9 mouse cellular contexts compared by ENCODE assay signal in the genomic region with DNA sequence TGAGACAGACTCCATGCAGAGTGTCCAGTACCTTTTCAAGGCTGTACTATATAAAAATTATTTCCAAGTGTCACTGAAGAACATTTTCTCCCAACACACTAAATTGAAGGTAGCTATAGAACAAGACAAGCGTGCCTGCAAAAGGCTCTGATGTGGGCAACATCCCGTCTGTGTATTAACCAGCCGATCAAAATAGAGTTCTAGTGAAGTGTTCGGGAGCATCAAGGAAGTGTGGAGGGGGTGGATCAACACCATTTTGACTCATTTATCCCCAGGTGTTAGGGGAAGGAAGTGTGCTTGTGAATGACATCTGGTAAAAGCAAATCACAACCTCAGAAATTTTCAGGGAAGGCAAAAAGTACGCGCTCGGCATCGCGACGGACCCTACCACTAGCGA. TPM values are rescaled to one million over a fixed set of nuclear protein-coding genes. Genes with fewer than 3 reads are reported as not detected.
DNase-seq lines count a peak whose midpoint lies in the region; ATAC-seq and TF ChIP-seq lines count a peak whose summit lies in the region.
"Had no signal": no experiment of that assay in that cellular context is flagged by ENCODE, and none has a peak within 500 bp of the region (broad histone marks: within the 10 kb centered on the region; RNA-seq: fewer than 3 reads in every experiment).

No protein-coding gene starts in this region.

- no peak for TF ChIP-seq CTCF in layer of hippocampus, adult 2 months (conservative IDR thresholded peaks at IDR 0.05)

- H3K36me3 ChIP-seq in embryonic facial prominence, embryonic 13.5 days: no peaks in the 10 kb centered on the region
- H3K36me3 ChIP-seq in hindbrain, embryonic 13.5 days: no peaks in the 10 kb centered on the region
- no peaks in the 10 kb centered on the region for H3K36me3 ChIP-seq in midbrain, embryonic 16.5 days (ENCODE audit: control insufficient read depth, insufficient read depth, low read length)
- H3K36me3 ChIP-seq: liver, embryonic 15.5 days had no signal

- H3K4me3 ChIP-seq in layer of hippocampus, adult 2 months: peak overlapping the region; percentile 86
- H3K4me3 ChIP-seq in embryonic facial prominence, embryonic 13.5 days: peak overlapping the region; percentile 58
- peak overlapping the region; percentile 69 for H3K4me3 ChIP-seq in hindbrain, embryonic 13.5 days
- peak overlapping the region; percentile 64 for H3K4me3 ChIP-seq in midbrain, embryonic 16.5 days (ENCODE audit: low read depth, low read length)
- H3K4me3 ChIP-seq: liver, embryonic 15.5 days had no signal

- 0 out of 2 replicates have a peak, but pooled peaks cover 3% of the 10 kb centered on the region for H3K4me1 ChIP-seq in embryonic facial prominence, embryonic 13.5 days
- peaks cover 8% of the 10 kb centered on the region for H3K4me1 ChIP-seq in hindbrain, embryonic 13.5 days (replicated peaks)
- H3K4me1 ChIP-seq in midbrain, embryonic 16.5 days (ENCODE audit: control insufficient read depth, insufficient read depth, low read length): no peaks in the 10 kb centered on the region; the same call in 1 of the 2 replicates
- H3K4me1 ChIP-seq: liver, embryonic 15.5 days had no signal

- peak overlapping the region; percentile 97 for H3K27ac ChIP-seq in layer of hippocampus, adult 2 months
- no peak overlapping the region for H3K27ac ChIP-seq in embryonic facial prominence, embryonic 13.5 days
- H3K27ac ChIP-seq in hindbrain, embryonic 13.5 days: no peak overlapping the region
- no peak overlapping the region for H3K27ac ChIP-seq in midbrain, embryonic 16.5 days (ENCODE audit: low read length)
- H3K27ac ChIP-seq: liver, embryonic 15.5 days had no signal

- H3K4me2 ChIP-seq in embryonic facial prominence, embryonic 13.5 days: peak overlapping the region; percentile 97
- peak overlapping the region; percentile 99 for H3K4me2 ChIP-seq in hindbrain, embryonic 13.5 days
- peak overlapping the region; percentile 93 for H3K4me2 ChIP-seq in midbrain, embryonic 16.5 days (ENCODE audit: low read length)

- peaks cover 51% of the 10 kb centered on the region for H3K27me3 ChIP-seq in embryonic facial prominence, embryonic 13.5 days
- H3K27me3 ChIP-seq in hindbrain, embryonic 13.5 days: peaks cover 21% of the 10 kb centered on the region
- H3K27me3 ChIP-seq in midbrain, embryonic 16.5 days (ENCODE audit: control insufficient read depth, insufficient read depth, low read depth, low read length): peaks cover 5% of the 10 kb centered on the region; the same call in 1 of the 2 replicates

- WGBS in embryonic facial prominence, embryonic 13.5 days: 8% methylated on average over 11 of the region's 11 CpGs
- 6% methylated on average over 11 of the region's 11 CpGs for WGBS in hindbrain, embryonic 13.5 days
- 5% methylated on average over 11 of the region's 11 CpGs for WGBS in midbrain, embryonic 16.5 days

- no peak for DNase-seq in layer of hippocampus, adult 2 months (ENCODE audit: low spot score in 2 of 2)
- DNase-seq in layer of hippocampus, adult 9-10 months (ENCODE audit: low spot score): no peak
- no peak for DNase-seq in spleen, postnatal 10 days (ENCODE audit: low spot score in 2 of 2)
- no peak for DNase-seq in MN1 (ENCODE audit: low spot score)

- ATAC-seq in embryonic facial prominence, embryonic 13.5 days (ENCODE audit: insufficient number of reproducible peaks, insufficient read depth, low FRiP score, low TSS enrichment, low read depth): no peak
- ATAC-seq in hindbrain, embryonic 13.5 days (ENCODE audit: low FRiP score): peak; percentile 31; the same call in 1 of the 2 replicates
- peak; percentile 36; the same call in 1 of the 2 replicates for ATAC-seq in midbrain, embryonic 16.5 days
- ATAC-seq in megakaryocyte-erythroid progenitor cell, adult 5-6 weeks (replicated peaks; ENCODE audit: low FRiP score, low TSS enrichment, poor library complexity, severe bottlenecking): no peak

- peak overlapping the region; percentile 64; the same call in 1 of the 2 replicates for H3K9ac ChIP-seq in embryonic facial prominence, embryonic 13.5 days
- H3K9ac ChIP-seq in hindbrain, embryonic 13.5 days: peak overlapping the region; percentile 79
- H3K9ac ChIP-seq in midbrain, embryonic 16.5 days (ENCODE audit: low read depth, low read length): peak overlapping the region; percentile 76; the same call in 1 of the 2 replicates
- H3K9ac ChIP-seq: liver, embryonic 15.5 days had no signal

- no peaks in the 10 kb centered on the region for H3K9me3 ChIP-seq in embryonic facial prominence, embryonic 13.5 days
- no peaks in the 10 kb centered on the region for H3K9me3 ChIP-seq in hindbrain, embryonic 13.5 days
- no peaks in the 10 kb centered on the region for H3K9me3 ChIP-seq in midbrain, embryonic 16.5 days (replicated peaks; ENCODE audit: control insufficient read depth, low read length, poor library complexity, severe bottlenecking)
- H3K9me3 ChIP-seq: liver, embryonic 15.5 days had no signal

RNA-seq across cellular contexts. Expression of a gene that starts 0.7 kb away (rescaled TPM):
- total RNA-seq in layer of hippocampus, adult 2 months (2021): 10 to 100 TPM; 54.4 to 58.5 TPM
- polyA plus RNA-seq in embryonic facial prominence, embryonic 13.5 days (2015; fragmentation: Nextera tagmentation; extraction: Ambion mirVana): 5.1 and 5.7 TPM in 2 replicates
- 10.3 and 11.1 TPM in 2 replicates for polyA plus RNA-seq in hindbrain, embryonic 13.5 days (2015; fragmentation: Nextera tagmentation; extraction: Ambion mirVana)
- polyA plus RNA-seq in midbrain, embryonic 16.5 days (2015; fragmentation: Nextera tagmentation; extraction: Ambion mirVana): 19.7 and 22.7 TPM in 2 replicates
- total RNA-seq in megakaryocyte-erythroid progenitor cell, adult 5-6 weeks (2014; fragmentation: Nextera tagmentation): not detected in 2 replicates
- not detected in 2 replicates for total RNA-seq in megakaryocyte-erythroid progenitor cell, adult 5-6 weeks (2017)

Comparison
In these comparisons a context has a peak if more than half of its experiments do, and no peak if none do; other contexts are left out.
1. ATAC-seq: peak in hindbrain, embryonic 13.5 days (single experiment) and midbrain, embryonic 16.5 days (single experiment); none in embryonic facial prominence, embryonic 13.5 days (single experiment) and megakaryocyte-erythroid progenitor cell, adult 5-6 weeks (single experiment).
2. Peak in every context shown above with its lines, with median percentiles within 50 percentile points of each other: H3K4me3 ChIP-seq, H3K4me2 ChIP-seq and H3K9ac ChIP-seq.